Mouse (Mus musculus) MEL (cell line): ENCODE data around the gene Angptl2. TPM values are rescaled to one million over a fixed set of nuclear protein-coding genes. Genes with fewer than 3 reads are reported as not detected.

Experiments used
- DNase-seq: peaks from one replicate; pipeline ENCODE4 v3.0.0; 2011; ENCODE audit warnings: low read depth, low spot score
- H3K27ac ChIP-seq: 2 replicates; pipeline ENCODE4 v1.5.1; 2012; ENCODE audit warnings: low read depth, mild to moderate bottlenecking, control low read depth, low read length, moderate library complexity; ENCODE audit not compliant: control insufficient read depth
- H3K27me3 ChIP-seq, 2 experiments: fragments of 150-350 bp in 1 of 2; sonication (generic) in 1 of 2; 2 replicates each; pipeline ENCODE4 v1.6.1; 2012; ENCODE audit warnings: low read length in 2 of 2, mild to moderate bottlenecking in 2 of 2, improper control_type of control experiment in 1 of 2, moderate library complexity in 1 of 2; ENCODE audit not compliant: insufficient read depth in 2 of 2, control insufficient read depth in 1 of 2
- H3K36me3 ChIP-seq, 2 experiments: 2 replicates each; pipeline ENCODE4 v1.6.1; 2012 to 2014; ENCODE audit warnings: low read length in 2 of 2, improper control_type of control experiment in 1 of 2, inconsistent platforms in 1 of 2, mild to moderate bottlenecking in 1 of 2; ENCODE audit not compliant: insufficient read depth in 2 of 2, control insufficient read depth in 1 of 2
- H3K4me1 ChIP-seq, 2 experiments: fragments of 150-350 bp in 1 of 2; sonication (generic) in 1 of 2; 2 replicates each; pipeline ENCODE4 v1.6.1; 2012; ENCODE audit warnings: low read length in 2 of 2, improper control_type of control experiment in 1 of 2, mild to moderate bottlenecking in 1 of 2; ENCODE audit not compliant: insufficient read depth in 2 of 2, control insufficient read depth in 1 of 2
- H3K4me3 ChIP-seq, 2 experiments: fragments of 150-350 bp in 1 of 2; sonication (generic) in 1 of 2; 2 replicates each; pipeline ENCODE4 v1.5.1; 2012; ENCODE audit warnings: low read depth in 2 of 2, low read length in 2 of 2, mild to moderate bottlenecking in 2 of 2, moderate library complexity in 2 of 2, control low read depth in 1 of 2, improper control_type of control experiment in 1 of 2; ENCODE audit not compliant: control insufficient read depth in 1 of 2, insufficient read depth in 1 of 2
- H3K79me2 ChIP-seq: 2 replicates; pipeline ENCODE4 v1.6.1; 2012; ENCODE audit warnings: mild to moderate bottlenecking, low read length, moderate library complexity; ENCODE audit not compliant: control insufficient read depth, poor library complexity, insufficient read depth
- H3K9ac ChIP-seq: 2 replicates; pipeline ENCODE4 v1.6.1; 2012; ENCODE audit warnings: low read depth, mild to moderate bottlenecking, control low read depth, low read length, moderate library complexity; ENCODE audit not compliant: control insufficient read depth, poor library complexity, severe bottlenecking
- H3K9me3 ChIP-seq: fragments of 150-350 bp; sonication (generic); replicated peaks from 2 replicates; pipeline ENCODE4 v1.6.1; 2012; ENCODE audit warnings: mild to moderate bottlenecking, low read length, improper control_type of control experiment, moderate library complexity; ENCODE audit not compliant: insufficient read depth
- CHD1 ChIP-seq: IDR thresholded peaks from 2 replicates; pipeline ENCODE4 v1.6.1; 2012; ENCODE audit warnings: low read depth, mild to moderate bottlenecking, inconsistent platforms, low read length, improper control_type of control experiment
- CTCF ChIP-seq, 3 experiments: IDR thresholded peaks in 2 of 3; conservative IDR thresholded peaks in 1 of 3; 2 replicates each; pipeline ENCODE4 v1.5.1; 2011 to 2012; ENCODE audit warnings: low read length in 3 of 3, low read depth in 2 of 3, mild to moderate bottlenecking in 2 of 3, improper control_type of control experiment in 1 of 3, inconsistent platforms in 1 of 3, mixed read lengths in 1 of 3, moderate library complexity in 1 of 3; ENCODE audit not compliant: control insufficient read depth in 1 of 3, insufficient read depth in 1 of 3, poor library complexity in 1 of 3, severe bottlenecking in 1 of 3
- E2F4 ChIP-seq: IDR thresholded peaks from 2 replicates; pipeline ENCODE4 v1.6.1; 2011; ENCODE audit warnings: low read depth, low read length, improper control_type of control experiment, borderline replicate concordance
- ETS1 ChIP-seq: IDR thresholded peaks from 2 replicates; pipeline ENCODE4 v1.6.1; 2012; ENCODE audit warnings: low read depth, mild to moderate bottlenecking, inconsistent platforms, low read length, improper control_type of control experiment, moderate library complexity
- MAFK ChIP-seq: IDR thresholded peaks from 2 replicates; pipeline ENCODE4 v1.6.1; 2011; ENCODE audit warnings: low read depth, mild to moderate bottlenecking, low read length, improper control_type of control experiment, borderline replicate concordance
- MYC ChIP-seq: IDR thresholded peaks from 2 replicates; pipeline ENCODE4 v1.6.1; 2011; ENCODE audit warnings: low read depth, mild to moderate bottlenecking, low read length, improper control_type of control experiment, moderate library complexity
- NELFE ChIP-seq: IDR thresholded peaks from 2 replicates; pipeline ENCODE4 v1.6.1; 2011; ENCODE audit warnings: low read depth, low read length, improper control_type of control experiment
- NRF1 ChIP-seq: IDR thresholded peaks from 2 replicates; pipeline ENCODE4 v1.6.1; 2014; ENCODE audit warnings: low read depth, mild to moderate bottlenecking, inconsistent platforms, low read length, improper control_type of control experiment, moderate library complexity; ENCODE audit not compliant: poor library complexity, insufficient read depth, severe bottlenecking
- SMC3 ChIP-seq: IDR thresholded peaks from 2 replicates; pipeline ENCODE4 v1.6.1; 2011; ENCODE audit warnings: low read depth, low read length, improper control_type of control experiment
- USF2 ChIP-seq, 2 experiments: IDR thresholded peaks; 2 replicates each; pipeline ENCODE4 v1.6.1; 2011 to 2012; ENCODE audit warnings: improper control_type of control experiment in 2 of 2, low read length in 2 of 2, borderline replicate concordance in 1 of 2, inconsistent platforms in 1 of 2, low read depth in 1 of 2, mild to moderate bottlenecking in 1 of 2; ENCODE audit not compliant: insufficient read depth in 1 of 2
- ZKSCAN1 ChIP-seq: IDR thresholded peaks from 2 replicates; pipeline ENCODE4 v1.6.1; 2012; ENCODE audit warnings: low read depth, mild to moderate bottlenecking, inconsistent platforms, low read length, improper control_type of control experiment, moderate library complexity
- polyA plus RNA-seq, 2 experiments: library from polyadenylated mRNA; stranded (reverse) in 1 of 2; unstranded in 1 of 2; fragments of >175 nt in 1 of 2; fragments of >200 nt in 1 of 2; gene quantifications; 2 replicates each; pipeline versions ENCODE4 v1.2.1 to v1.2.4; 2012; ENCODE audit warnings: low replicate concordance in 2 of 2, low read depth in 1 of 2; ENCODE audit not compliant: insufficient read length in 2 of 2, insufficient read depth in 1 of 2, missing spikeins in 1 of 2
- total RNA-seq: library from RNA; depleted of rRNA; stranded (reverse); fragments of 300-350 nt; gene quantifications from 2 replicates; pipeline ENCODE4 v1.2.3, GENCODE M21; 2012

The Angptl2 gene
- total and polyA plus RNA-seq, 3 experiments = 0.08 TPM; not detected in 2

- TF ChIP-seq USF2 (IDR thresholded peaks at IDR 0.05; ENCODE audit: borderline replicate concordance in 1 of 2, insufficient read depth in 1 of 2, low read depth in 1 of 2, low read length in 2 of 2) = no peak
- no peak for TF ChIP-seq MAFK
- no peak for TF ChIP-seq ZKSCAN1
- no peak for TF ChIP-seq NELFE
- no peak overlapping the region for H3K4me3 ChIP-seq
- H3K9me3 ChIP-seq = no peaks in the 10 kb centered on the region
- H3K9ac ChIP-seq = no peak overlapping the region
- H3K79me2 ChIP-seq = no peaks in the 10 kb centered on the region
- peaks cover 0 to 19% of the 10 kb centered on the region in 2 experiments for H3K4me1 ChIP-seq
- H3K27ac ChIP-seq = no peak overlapping the region
- DNase-seq = no peak
- H3K27me3 ChIP-seq = no peaks in the 10 kb centered on the region
- H3K36me3 ChIP-seq = peaks cover 0 to 14% of the 10 kb centered on the region in 2 experiments; a peak in 2 of 4 replicates
Observed at GRCm38 (mm10) chr2:33249922-33250633, 34.2 kb downstream of the Angptl2 start.

GRCm38 (mm10) chr2:33252751-33253150 lies 36.9 kb downstream of the Angptl2 start:
- Histone ChIP-seq H3K79me2 (no peaks in the 10 kb centered on the region; the same call in 1 of the 2 replicates), H3K9me3 (no peaks in the 10 kb centered on the region), H3K4me3 (no peak overlapping the region), H3K27me3 (no peaks in the 10 kb centered on the region), H3K27ac (no peak overlapping the region), H3K4me1 (peaks cover 14 to 43% of the 10 kb centered on the region in 2 experiments), H3K9ac (no peak overlapping the region), H3K36me3 (peaks cover 0 to 37% of the 10 kb centered on the region in 2 experiments; a peak in 2 of 4 replicates)
- no peak for DNase-seq
- no peak for TF ChIP-seq CHD1
- no peak for TF ChIP-seq SMC3
- no peak for TF ChIP-seq MYC
- TF ChIP-seq E2F4 = no peak
- no peak for TF ChIP-seq NRF1
- no peak for TF ChIP-seq MAFK
- no peak for TF ChIP-seq ETS1

GRCm38 (mm10) chr2:33253572-33254190 lies 37.8 kb downstream of the Angptl2 start:
- Histone ChIP-seq H3K27ac (no peak overlapping the region), H3K36me3 (peaks cover 0 to 37% of the 10 kb centered on the region in 2 experiments; a peak in 2 of 4 replicates), H3K9ac (no peak overlapping the region), H3K79me2 (no peaks in the 10 kb centered on the region; the same call in 1 of the 2 replicates), H3K4me3 (no peak overlapping the region)
- DNase-seq = no peak
- no peak for TF ChIP-seq CHD1
- TF ChIP-seq CTCF (IDR thresholded peaks at IDR 0.05 in 2 of 3, conservative IDR thresholded peaks at IDR 0.05 in 1 of 3; ENCODE audit: control insufficient read depth in 1 of 3, insufficient read depth in 1 of 3, low read depth in 2 of 3, low read length in 3 of 3, poor library complexity in 1 of 3, severe bottlenecking in 1 of 3) = no peak
- TF ChIP-seq, all 39 proteins: peak for 0
- Histone ChIP-seq H3K9me3 (no peaks in the 10 kb centered on the region), H3K4me1 (peaks cover 19 to 45% of the 10 kb centered on the region in 2 experiments), H3K27me3 (no peaks in the 10 kb centered on the region)
